Mouse (Mus musculus) inflammation-experienced regulatory T-cells, adult 16 weeks (primary cell): ENCODE measurements around the gene Hist1h4n. TPM values are rescaled to one million over a fixed set of nuclear protein-coding genes. Genes with fewer than 3 reads are reported as not detected.

Experiments
- polyA plus RNA-seq: library from polyadenylated mRNA; unstranded; fragments of 100-300 nt; shearing (Covaris generic); gene quantifications from one replicate; pipeline ENCODE4 v1.2.1, GENCODE M21; 2017

Hist1h4n gene
- polyA plus RNA-seq, result 3.8 TPM

DNA sequence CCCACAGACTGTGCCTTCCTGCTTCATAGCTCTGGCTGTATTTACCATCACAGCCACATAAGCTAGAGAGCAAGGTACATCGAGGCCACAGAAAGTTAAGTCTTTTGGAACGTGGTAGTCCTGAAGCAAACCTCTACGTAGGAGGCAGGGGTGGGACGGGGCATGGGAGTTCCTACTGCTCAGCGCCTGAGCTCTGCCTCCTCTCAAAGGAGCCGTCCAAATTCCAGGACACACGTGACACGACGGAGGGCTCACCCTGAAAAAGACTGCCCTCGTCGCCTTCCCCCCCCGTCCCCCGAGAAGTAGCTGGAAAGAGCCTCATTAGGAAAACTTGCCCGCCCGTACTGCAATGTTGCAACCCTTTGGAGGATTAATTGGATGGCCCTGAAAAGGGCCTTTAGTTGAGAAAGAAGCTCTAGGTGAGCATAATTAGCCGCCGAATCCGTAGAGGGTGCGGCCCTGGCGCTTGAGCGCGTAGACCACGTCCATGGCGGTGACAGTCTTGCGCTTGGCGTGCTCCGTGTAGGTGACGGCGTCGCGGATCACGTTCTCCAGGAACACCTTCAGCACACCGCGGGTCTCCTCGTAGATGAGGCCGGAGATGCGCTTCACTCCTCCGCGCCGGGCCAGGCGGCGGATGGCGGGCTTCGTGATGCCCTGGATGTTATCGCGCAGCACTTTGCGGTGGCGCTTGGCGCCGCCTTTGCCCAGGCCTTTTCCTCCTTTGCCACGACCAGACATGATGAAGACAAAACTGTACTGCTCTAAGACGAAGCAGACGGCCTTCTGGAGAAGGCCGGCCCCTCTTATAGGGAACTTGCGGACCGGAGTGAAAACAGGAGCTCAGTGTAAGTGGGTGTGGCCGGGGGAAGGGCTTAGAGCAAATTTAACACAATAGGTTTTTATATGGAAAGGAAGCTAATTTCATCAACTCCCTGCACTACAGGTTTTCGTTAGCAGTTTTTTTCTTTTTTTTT is at the start of gene Hist1h4n:
Hist1h4n (minus strand) TSS at position 779 of the 977 bp plus-strand sequence.

DNA sequence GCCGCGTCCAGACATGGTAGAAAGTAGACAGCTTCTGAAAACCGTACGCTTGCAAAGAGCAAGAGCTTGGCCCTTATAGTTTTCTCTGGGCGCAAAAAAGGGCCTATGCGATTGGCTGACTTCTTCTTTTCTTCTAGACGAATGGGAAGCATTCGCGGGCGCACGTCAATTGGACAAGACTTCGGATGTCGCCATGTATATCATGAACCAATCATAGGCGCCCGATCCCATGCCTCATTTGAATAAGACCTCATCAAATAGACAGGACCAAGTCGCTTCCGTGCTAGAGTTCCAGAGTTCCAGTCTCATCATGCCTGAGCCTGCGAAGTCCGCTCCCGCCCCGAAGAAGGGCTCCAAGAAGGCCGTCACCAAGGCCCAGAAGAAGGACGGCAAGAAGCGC is 1.5 kb upstream of the Hist1h4n start, which contains the start of the genes Hist1h2ap and Hist1h2br:
Hist1h2ap (minus strand) TSS at position 47 of the 400 bp plus-strand sequence.
Hist1h2br (plus strand) TSS at position 283 of the 400 bp plus-strand sequence.

DNA sequence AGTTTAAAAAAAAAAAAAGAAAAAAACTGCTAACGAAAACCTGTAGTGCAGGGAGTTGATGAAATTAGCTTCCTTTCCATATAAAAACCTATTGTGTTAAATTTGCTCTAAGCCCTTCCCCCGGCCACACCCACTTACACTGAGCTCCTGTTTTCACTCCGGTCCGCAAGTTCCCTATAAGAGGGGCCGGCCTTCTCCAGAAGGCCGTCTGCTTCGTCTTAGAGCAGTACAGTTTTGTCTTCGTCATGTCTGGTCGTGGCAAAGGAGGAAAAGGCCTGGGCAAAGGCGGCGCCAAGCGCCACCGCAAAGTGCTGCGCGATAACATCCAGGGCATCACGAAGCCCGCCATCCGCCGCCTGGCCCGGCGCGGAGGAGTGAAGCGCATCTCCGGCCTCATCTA is 20.5 kb downstream of the Hist1h4n start, which contains the start of gene Hist1h4m:
Hist1h4m (plus strand) TSS at position 208 of the 400 bp plus-strand sequence.

DNA sequence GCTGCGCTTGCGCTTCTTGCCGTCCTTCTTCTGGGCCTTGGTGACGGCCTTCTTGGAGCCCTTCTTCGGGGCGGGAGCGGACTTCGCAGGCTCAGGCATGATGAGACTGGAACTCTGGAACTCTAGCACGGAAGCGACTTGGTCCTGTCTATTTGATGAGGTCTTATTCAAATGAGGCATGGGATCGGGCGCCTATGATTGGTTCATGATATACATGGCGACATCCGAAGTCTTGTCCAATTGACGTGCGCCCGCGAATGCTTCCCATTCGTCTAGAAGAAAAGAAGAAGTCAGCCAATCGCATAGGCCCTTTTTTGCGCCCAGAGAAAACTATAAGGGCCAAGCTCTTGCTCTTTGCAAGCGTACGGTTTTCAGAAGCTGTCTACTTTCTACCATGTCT is 21.9 kb downstream of the Hist1h4n start, which contains the start of the genes Hist1h2bq and Hist1h2ao:
Hist1h2bq (minus strand) TSS at position 125 of the 400 bp plus-strand sequence.
Hist1h2ao (plus strand) TSS at position 393 of the 400 bp plus-strand sequence.

DNA sequence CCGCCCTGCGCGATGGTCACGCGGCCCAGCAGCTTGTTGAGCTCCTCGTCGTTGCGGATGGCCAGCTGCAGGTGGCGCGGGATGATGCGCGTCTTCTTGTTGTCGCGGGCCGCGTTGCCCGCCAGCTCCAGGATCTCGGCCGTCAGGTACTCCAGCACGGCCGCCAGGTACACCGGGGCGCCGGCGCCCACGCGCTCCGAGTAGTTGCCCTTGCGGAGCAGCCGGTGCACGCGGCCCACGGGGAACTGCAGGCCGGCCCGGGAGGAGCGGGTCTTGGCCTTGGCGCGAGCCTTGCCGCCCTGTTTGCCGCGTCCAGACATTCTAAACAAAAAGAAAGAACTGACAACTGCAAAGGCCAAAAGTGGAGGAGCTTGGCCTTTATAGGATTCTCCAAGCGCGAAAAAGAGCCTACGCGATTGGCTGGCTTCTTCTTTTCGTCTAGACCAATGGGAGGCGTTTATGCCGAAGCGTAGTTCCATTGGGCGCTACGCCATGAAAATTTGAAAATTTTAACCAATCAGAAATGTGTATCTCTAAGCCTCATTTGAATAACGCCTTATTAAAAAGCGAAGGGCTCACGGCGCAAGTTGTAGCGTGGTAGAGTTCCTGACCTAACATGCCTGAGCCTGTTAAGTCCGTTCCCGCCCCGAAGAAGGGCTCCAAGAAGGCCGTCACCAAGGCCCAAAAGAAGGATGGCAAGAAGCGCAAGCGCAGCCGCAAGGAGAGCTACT is 44.9 kb downstream of the Hist1h4n start, which contains the start of the genes Hist1h2an and Hist1h2bp:
Hist1h2an (minus strand) TSS at position 320 of the 731 bp plus-strand sequence.
Hist1h2bp (plus strand) TSS at position 563 of the 731 bp plus-strand sequence.

DNA sequence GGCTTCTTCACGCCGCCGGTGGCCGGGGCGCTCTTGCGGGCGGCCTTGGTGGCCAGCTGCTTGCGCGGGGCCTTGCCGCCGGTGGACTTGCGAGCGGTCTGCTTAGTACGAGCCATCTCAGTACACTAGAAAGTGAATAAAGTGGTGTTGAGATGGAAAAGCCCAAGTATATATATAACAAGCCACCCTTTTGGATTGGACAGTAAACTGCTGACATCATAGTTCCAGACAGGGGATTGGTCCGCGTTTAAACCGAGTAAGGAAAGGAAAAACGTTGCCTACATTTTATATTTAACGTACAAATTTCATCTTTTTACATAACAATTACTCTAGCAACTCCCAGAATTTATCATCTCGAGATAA is 48.8 kb downstream of the Hist1h4n start, which contains the start of gene Hist1h3i:
Hist1h3i (minus strand) TSS at position 116 of the 363 bp plus-strand sequence.

Other genes starting within 250 kb of the Hist1h4n start
- not detected for gene Olfr1362, start 218.2 kb downstream of the Hist1h4n start, polyA plus RNA-seq
- not detected for gene Olfr11, start 189.7 kb downstream of the Hist1h4n start, polyA plus RNA-seq
- gene Olfr1361, start 168.8 kb downstream of the Hist1h4n start, polyA plus RNA-seq, result not detected
- gene Olfr1360, start 154.8 kb downstream of the Hist1h4n start, polyA plus RNA-seq, result not detected
- not detected for gene Olfr1359, start 134.1 kb downstream of the Hist1h4n start, polyA plus RNA-seq
- gene Hist1h2bl, start 116.1 kb downstream of the Hist1h4n start, polyA plus RNA-seq, result not detected
- not detected for gene Hist1h2ai, start 115.8 kb downstream of the Hist1h4n start, polyA plus RNA-seq
- gene Hist1h3h, start 114.5 kb downstream of the Hist1h4n start, polyA plus RNA-seq, result not detected
- 0.82 TPM for gene Hist1h2bm, start 110.2 kb downstream of the Hist1h4n start, polyA plus RNA-seq
- gene Hist1h4j, start 97.1 kb downstream of the Hist1h4n start, polyA plus RNA-seq, result not detected
- 22.8 TPM for gene Hist1h4k, start 81.7 kb downstream of the Hist1h4n start, polyA plus RNA-seq
- 3.0 TPM for gene Hist1h2ak, start 78.4 kb downstream of the Hist1h4n start, polyA plus RNA-seq
- 2.1 TPM for gene Hist1h2bn, start 78.1 kb downstream of the Hist1h4n start, polyA plus RNA-seq
- gene Hist1h1b, start 51.6 kb downstream of the Hist1h4n start, polyA plus RNA-seq, result 4.3 TPM
- gene Hist1h3i, start 48.8 kb downstream of the Hist1h4n start, polyA plus RNA-seq, result 1.6 TPM
- not detected for gene Hist1h2an, start 45.0 kb downstream of the Hist1h4n start, polyA plus RNA-seq
- not detected for gene Hist1h2bp, start 44.7 kb downstream of the Hist1h4n start, polyA plus RNA-seq
- gene Hist1h2bq, start 22.0 kb downstream of the Hist1h4n start, polyA plus RNA-seq, result 6.5 TPM
- gene Hist1h2ao, start 21.7 kb downstream of the Hist1h4n start, polyA plus RNA-seq, result not detected
- 42.3 TPM for gene Hist1h4m, start 20.4 kb downstream of the Hist1h4n start, polyA plus RNA-seq
- gene Hist1h2ap, start 1.3 kb upstream of the Hist1h4n start, polyA plus RNA-seq, result 104 TPM
- gene Hist1h2br, start 1.5 kb upstream of the Hist1h4n start, polyA plus RNA-seq, result 6.7 TPM
- 0.24 TPM for gene Zfp184, start 112.9 kb upstream of the Hist1h4n start, polyA plus RNA-seq
- not detected for gene Pom121l2, start 149.0 kb upstream of the Hist1h4n start, polyA plus RNA-seq
- gene Prss16, start 177.5 kb upstream of the Hist1h4n start, polyA plus RNA-seq, result 0.20 TPM
- not detected for gene Hist1h2ah, start 203.4 kb upstream of the Hist1h4n start, polyA plus RNA-seq
- not detected for gene Hist1h2bk, start 203.7 kb upstream of the Hist1h4n start, polyA plus RNA-seq
- gene Hist1h4i, start 209.2 kb upstream of the Hist1h4n start, polyA plus RNA-seq, result 12.9 TPM
- 2.4 TPM for gene Hist1h2ag, start 210.7 kb upstream of the Hist1h4n start, polyA plus RNA-seq
- gene Hist1h2bj, start 211.0 kb upstream of the Hist1h4n start, polyA plus RNA-seq, result 3.9 TPM